Mouse (Mus musculus) brain, embryonic 14.5 days (tissue): ENCODE results near the gene Pdcd1. TPM values are rescaled to one million over a fixed set of nuclear protein-coding genes. Genes with fewer than 3 reads are reported as not detected.
"Not testable (repeated sequence)": the region's sequence is repeated elsewhere in the genome, so short reads cannot be mapped to it uniquely, and the experiment has no call there.

ENCODE experiments used
- DNase-seq: peaks from one replicate; pipeline ENCODE4 v3.0.0-alpha.2; 2011; ENCODE audit warnings: low read depth
- CTCF ChIP-seq: fragments of 200-500 bp; IDR thresholded peaks from 2 replicates; pipeline ENCODE4 v1.5.1; 2012; ENCODE audit warnings: inconsistent platforms, mild to moderate bottlenecking, moderate library complexity, borderline replicate concordance; ENCODE audit not compliant: insufficient read depth, insufficient read length; ENCODE audit errors: extremely low read depth
- POLR2A ChIP-seq: fragments of 200-500 bp; IDR thresholded peaks from 2 replicates; pipeline ENCODE4 v1.6.1; 2012; ENCODE audit warnings: mild to moderate bottlenecking, inconsistent platforms, borderline replicate concordance; ENCODE audit not compliant: poor library complexity, insufficient read depth, insufficient read length, severe bottlenecking; ENCODE audit errors: extremely low read depth
- polyA plus RNA-seq: library from polyadenylated mRNA; depleted of rRNA; stranded (reverse); fragments of >200 nt; gene quantifications from 2 replicates; pipeline ENCODE4 v1.2.3, GENCODE M21; 2012; rRNA removed

Pdcd1 gene
- polyA plus RNA-seq, 1 experiment = not detected

DNA sequence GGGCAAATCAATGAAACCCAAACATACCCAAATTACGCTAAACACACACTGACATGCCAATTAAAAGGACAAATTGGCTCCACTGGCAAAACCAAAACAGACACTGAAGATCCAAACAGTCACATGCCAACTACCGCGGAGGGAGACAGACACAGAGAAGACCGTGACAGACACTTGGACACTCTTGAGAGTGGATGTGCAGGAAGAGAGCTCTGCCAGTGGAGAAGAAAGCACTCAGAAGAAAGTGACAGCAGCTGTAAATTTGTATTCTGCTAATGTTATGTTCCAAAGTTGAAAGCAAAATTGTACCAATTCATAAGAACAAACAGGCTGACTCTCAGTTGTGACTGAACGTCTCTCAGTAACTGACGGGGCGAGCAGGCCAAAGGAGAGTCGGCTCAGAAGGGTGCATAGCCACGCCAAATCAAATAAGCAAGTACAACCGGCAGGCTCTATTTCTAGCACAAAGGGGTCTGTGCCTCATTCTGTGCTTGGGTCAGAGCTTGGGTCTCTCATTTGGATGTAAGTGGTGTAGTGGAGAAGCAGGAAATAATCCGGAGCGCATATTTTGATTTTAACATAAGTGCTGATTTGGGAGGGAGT is 24.7 kb downstream of the Pdcd1 start:
- TF ChIP-seq CTCF (no peak), POLR2A (no peak)
- peak; percentile 24 for DNase-seq

DNA sequence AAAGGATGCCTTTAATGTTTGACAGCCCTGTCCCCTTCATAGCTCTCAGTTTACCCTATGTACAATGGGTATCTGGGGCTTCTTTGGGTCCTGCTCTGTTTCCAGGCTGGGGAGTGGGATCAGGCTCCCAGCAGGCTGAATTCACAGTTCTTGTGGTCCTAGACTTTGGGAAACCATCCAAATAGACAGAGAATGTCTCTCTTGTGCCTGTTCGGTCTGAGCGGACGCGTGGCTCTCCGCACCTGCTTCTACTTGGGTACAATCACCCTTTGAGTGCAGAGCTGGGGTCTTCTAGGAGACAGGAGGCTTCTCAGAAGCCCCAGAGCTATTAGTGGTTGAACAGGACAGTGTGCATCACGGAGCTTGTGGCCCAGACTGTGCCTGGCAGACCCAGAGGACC is 32.2 kb downstream of the Pdcd1 start, which contains the start of gene Neu4:
TSS of gene Neu4 (plus strand) at position 301 of the 400 bp plus-strand sequence.
- TF ChIP-seq CTCF (no peak), POLR2A (no peak)
- no peak for DNase-seq

DNA sequence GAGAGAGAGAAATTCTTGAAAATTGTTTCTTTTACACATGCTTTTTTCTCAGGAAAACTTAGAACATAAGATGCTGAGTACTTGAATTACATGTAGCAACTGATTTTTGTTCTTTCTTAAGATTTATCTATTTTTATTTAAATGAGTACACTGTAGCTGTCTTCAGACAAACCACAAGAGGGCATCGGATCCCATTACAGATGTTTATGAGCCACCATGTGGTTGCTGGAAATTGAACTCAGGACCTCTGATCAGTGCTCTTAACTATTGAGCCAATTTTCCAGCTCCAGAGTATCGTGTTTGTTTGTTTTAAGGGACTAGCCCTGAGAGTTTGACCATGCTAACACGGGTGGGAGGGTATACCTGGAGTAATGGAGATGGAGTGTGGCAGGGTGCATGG is 40.7 kb downstream of the Pdcd1 start:
- no peak for TF ChIP-seq POLR2A
- no peak for TF ChIP-seq CTCF

DNA sequence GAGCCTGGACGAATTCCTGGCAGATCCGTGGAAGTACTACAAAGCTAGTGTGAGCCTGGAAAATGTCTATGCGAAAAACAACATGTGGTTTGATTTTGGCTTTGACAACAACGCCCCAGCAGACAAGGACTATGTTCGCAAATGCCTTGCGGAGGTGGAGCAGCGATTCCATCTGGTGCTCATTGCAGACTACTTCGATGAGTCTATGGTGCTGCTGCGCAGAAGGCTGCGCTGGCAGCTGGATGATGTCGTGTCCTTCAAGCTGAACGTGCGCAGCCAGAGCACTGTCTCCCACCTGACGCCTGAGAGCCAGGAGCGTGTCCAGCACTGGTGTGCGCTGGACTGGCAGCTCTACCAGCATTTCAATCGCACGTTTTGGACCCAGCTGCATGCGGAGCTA is 43.5 kb downstream of the Pdcd1 start:
- DNase-seq = not testable (repeated sequence)

More for the DNA sequence above, 40.7 kb downstream of the Pdcd1 start:
- DNase-seq = no peak

DNA sequence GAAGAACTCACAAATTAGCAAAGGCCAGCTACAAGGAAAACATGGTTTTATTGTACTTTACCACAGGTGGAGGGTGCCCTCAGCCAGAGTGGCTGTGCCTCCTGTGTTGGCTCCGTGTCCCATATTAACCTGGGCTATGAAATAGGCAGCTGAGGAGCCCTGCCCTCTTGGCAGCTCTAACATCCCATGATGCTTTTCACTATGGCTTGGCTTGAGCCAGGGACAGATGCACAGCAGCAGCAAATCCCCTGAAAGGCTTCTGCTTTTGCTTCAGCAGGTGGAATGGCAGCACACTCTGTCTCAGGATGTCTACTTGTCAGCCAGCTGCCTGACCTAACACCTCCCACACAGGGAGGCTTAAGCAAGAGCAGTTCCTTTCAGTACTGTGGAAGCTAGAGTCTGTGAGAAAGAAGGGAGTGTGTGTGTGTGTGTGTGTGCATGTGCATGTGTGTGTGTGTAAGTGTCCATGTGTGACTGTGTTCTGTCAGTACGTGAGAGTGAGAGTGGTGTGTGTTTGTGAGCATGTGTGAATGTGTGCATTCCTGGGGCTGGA is 46.3 kb downstream of the Pdcd1 start:
- not testable (repeated sequence) for DNase-seq

DNA sequence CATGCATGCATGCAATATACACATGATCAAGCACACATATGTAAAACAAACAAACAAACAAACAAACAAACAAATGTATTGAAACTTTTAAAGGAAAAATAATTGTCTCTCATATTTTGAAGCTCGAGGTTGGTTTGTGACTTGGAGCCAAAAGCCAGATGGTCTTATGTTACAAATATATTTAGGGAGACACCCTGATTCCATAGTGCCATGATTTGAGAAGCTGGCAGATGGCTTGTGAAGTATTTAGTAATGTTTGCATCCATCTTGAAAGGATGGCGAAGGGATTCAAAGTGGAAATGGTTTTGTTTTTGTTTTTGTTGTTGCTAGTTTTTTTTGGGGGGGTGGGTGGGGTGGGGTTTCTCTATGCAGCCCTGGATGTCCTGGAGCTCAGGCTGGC is 51.3 kb downstream of the Pdcd1 start:
- peak; percentile 43 for DNase-seq

DNA sequence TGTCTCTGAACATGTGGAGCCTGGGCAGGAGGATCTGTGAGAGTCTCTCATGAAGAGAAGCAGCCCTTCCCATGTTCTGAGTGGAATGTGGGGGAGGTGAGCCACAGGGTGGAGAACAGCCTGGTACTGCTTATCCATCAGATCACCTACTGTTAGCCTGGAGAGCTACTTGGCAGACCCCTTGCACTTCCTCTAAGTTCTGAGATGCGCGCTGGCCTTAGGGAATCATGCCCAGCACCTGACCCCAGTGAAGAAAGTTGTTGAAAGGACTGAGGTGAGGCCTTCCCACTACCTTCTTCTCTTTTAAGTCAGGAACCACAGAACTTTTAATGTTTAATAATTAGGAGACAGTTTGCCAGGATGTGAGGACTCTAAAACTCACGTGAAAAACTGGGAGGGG is 60.9 kb downstream of the Pdcd1 start:
- not testable (repeated sequence) for DNase-seq

More for the DNA sequence above, 51.3 kb downstream of the Pdcd1 start:
- TF ChIP-seq POLR2A (no peak), CTCF (no peak)

DNA sequence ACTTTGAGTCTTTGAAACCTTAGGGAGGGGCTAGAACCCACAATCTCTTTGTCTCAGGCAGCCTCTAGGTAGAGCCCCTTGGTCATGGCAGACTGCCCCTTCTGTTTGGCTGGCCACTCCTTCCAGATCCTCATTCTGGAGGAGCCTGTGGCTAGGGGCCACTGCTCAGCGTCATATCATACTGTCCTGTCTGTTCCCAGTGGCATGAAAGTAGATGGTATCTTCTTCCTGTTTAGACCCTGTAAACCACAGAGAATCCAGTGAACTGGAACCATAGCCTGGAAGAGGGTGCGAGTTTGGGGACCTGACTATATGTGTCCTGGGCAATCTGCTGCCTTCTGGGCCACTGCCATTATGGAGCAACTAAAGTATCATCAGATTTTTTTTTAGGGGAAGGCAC is 61.3 kb downstream of the Pdcd1 start:
- not testable (repeated sequence) for DNase-seq

DNA sequence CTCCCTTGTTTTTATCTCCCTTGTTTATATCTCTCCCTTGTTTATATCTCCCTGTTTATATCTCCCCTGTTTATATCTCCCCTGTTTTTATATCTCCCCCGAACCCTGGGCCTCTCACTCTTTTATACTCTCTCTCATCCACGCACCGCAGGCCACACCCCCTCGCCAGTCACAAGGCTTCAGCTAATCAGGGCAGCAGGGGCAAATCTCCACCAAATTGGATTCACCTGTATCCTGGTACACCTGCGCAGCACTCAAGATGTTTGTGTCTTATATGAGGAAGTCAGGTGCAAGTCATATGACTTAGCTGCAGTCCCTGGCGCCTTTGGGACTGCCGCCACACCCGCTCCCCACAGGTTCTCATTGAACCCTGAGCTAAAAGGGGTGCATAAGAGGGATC is 62.1 kb downstream of the Pdcd1 start, which contains the start of gene Gal3st2c:
TSS of gene Gal3st2c (plus strand) at position 301 of the 400 bp plus-strand sequence.
- DNase-seq = not testable (repeated sequence)

DNA sequence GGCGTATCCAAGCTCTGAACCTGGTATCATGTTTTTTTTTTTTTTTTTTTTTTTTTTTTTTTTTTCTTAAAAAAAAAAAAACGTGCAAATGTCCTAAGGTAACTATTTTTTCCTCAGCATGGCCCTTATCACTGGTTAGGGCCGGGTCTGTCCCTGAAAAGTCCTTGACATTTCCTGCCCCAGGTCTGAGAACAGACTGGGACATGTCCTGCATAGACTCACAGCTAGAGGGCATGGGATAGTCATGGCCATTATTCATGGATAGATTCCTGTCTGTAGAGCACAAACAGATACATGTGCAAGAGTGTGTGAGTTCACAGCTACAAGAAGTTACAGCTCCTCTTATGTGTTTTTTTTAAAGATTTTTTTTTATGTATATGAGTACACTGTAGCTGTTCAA is 63.6 kb downstream of the Pdcd1 start:
- no peak for DNase-seq
- TF ChIP-seq CTCF (no peak), POLR2A (no peak)

Other genes starting within 250 kb of the Pdcd1 start
- gene Ing5, start 248.6 kb downstream of the Pdcd1 start, polyA plus RNA-seq = 9.0 and 10.2 TPM in 2 replicates
- gene D2hgdh, start 227.6 kb downstream of the Pdcd1 start, polyA plus RNA-seq = 23.2 and 24.2 TPM in 2 replicates
- gene Gal3st2, start 191.2 kb downstream of the Pdcd1 start, polyA plus RNA-seq = not detected in 2 replicates
- 0.16 TPM in 1 of 2 replicates, not detected in the other for gene Gal3st2b, start 134.2 kb downstream of the Pdcd1 start, polyA plus RNA-seq
- not detected in 2 replicates for gene Gal3st2c, start 62.0 kb downstream of the Pdcd1 start, polyA plus RNA-seq
- not detected in 2 replicates for gene Neu4, start 32.1 kb downstream of the Pdcd1 start, polyA plus RNA-seq